Mouse (Mus musculus) thymus, postnatal 36 days (tissue): ENCODE measurements at regions not wholly inside any gene's neighbourhood (a gene's known extent, or its start where the extent isn't known, plus 50 kb on each side); places are given as distances from the start of the nearest gene placed in this dataset.
A peak's percentile ranks its signal among the peaks of the same experiment; 100 is the strongest.

Experiments
- DNase-seq, 2 experiments: peaks; one replicate each; pipeline ENCODE4 v3.0.0; 2022; ENCODE audit warnings: mixed read lengths in 2 of 2

- no peak for DNase-seq
These were observed 120.5 kb upstream of the Marcks start for GRCm38 (mm10) chr10:37259186-37259585.

GRCm38 (mm10) chr10:37257544-37257943, 118.8 kb upstream of the Marcks start:
- DNase-seq: no peak

- no peak for DNase-seq
These were observed 112.3 kb upstream of the Marcks start for GRCm38 (mm10) chr10:37250934-37251521.

GRCm38 (mm10) chr10:37250157-37250556, 111.4 kb upstream of the Marcks start:
- DNase-seq: no peak

- DNase-seq: peak in 1 of 2 experiments; percentile 23
These were observed 110.8 kb upstream of the Marcks start for GRCm38 (mm10) chr10:37249511-37249910.

GRCm38 (mm10) chr10:37247121-37247520, 108.4 kb upstream of the Marcks start:
- no peak for DNase-seq

- no peak for DNase-seq
These were observed 104.4 kb upstream of the Marcks start for GRCm38 (mm10) chr10:37243136-37243535.

- no peak for DNase-seq
These were observed 103.1 kb upstream of the Marcks start for GRCm38 (mm10) chr10:37241821-37242263.

GRCm38 (mm10) chr10:37240634-37241033, 101.9 kb upstream of the Marcks start:
- DNase-seq: no peak

- DNase-seq: no peak
These were observed 101.5 kb upstream of the Marcks start for GRCm38 (mm10) chr10:37240201-37240600.

- no peak for DNase-seq
These were observed 97.5 kb upstream of the Marcks start for GRCm38 (mm10) chr10:37236001-37236822.

- peak; percentile 68 to 71 for DNase-seq
These were observed 93.3 kb upstream of the Marcks start for GRCm38 (mm10) chr10:37231936-37232556.

GRCm38 (mm10) chr10:37231159-37231558, 92.4 kb upstream of the Marcks start:
- no peak for DNase-seq

- DNase-seq: no peak
These were observed 89.2 kb upstream of the Marcks start for GRCm38 (mm10) chr10:37227889-37228288.

- no peak for DNase-seq
These were observed 83.0 kb upstream of the Marcks start for GRCm38 (mm10) chr10:37221730-37222129.

GRCm38 (mm10) chr10:37220434-37220833, 81.7 kb upstream of the Marcks start:
- DNase-seq: no peak

GRCm38 (mm10) chr10:37219936-37220335, 81.2 kb upstream of the Marcks start:
- DNase-seq: no peak

- no peak for DNase-seq
These were observed 80.7 kb upstream of the Marcks start for GRCm38 (mm10) chr10:37219381-37219780.

- DNase-seq: no peak
These were observed 75.9 kb upstream of the Marcks start for GRCm38 (mm10) chr10:37214656-37215055.

- no peak for DNase-seq
These were observed 73.8 kb upstream of the Marcks start for GRCm38 (mm10) chr10:37212350-37213035.

- no peak for DNase-seq
These were observed 72.6 kb upstream of the Marcks start for GRCm38 (mm10) chr10:37211305-37211704.

- no peak for DNase-seq
These were observed 71.5 kb upstream of the Marcks start for GRCm38 (mm10) chr10:37210223-37210622.

- DNase-seq: no peak
These were observed 68.3 kb upstream of the Marcks start for GRCm38 (mm10) chr10:37206986-37207385.
